Mouse (Mus musculus) lung, postnatal 14 days (tissue): Measurements from ENCODE around the gene Podn.
"Not testable (repeated sequence)": the region's sequence is repeated elsewhere in the genome, so short reads cannot be mapped to it uniquely, and the experiment has no call there.

Experiments used
- DNase-seq: peaks from one replicate; pipeline ENCODE4 v3.0.0; 2021

Podn gene

DNA sequence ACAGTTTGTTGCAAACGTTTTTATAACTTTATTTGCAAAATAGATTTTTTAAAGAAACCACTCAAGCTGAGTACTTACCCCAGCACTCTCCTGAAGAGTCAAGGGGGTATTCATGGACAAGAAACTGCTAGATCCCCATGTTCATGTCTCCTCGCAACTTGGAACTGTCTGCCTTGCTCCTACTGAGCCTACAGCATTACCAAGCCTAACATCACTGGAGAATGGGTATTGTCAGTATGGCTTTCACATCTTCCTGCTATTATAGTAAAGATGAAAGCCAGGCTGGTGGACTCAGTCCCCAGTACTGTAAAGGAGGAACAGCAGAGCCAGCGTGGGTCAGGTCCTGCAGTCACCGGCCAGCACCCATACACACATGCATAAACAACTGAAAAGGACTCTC is at the start of gene Podn:
Gene Podn (minus strand): TSS at position 101 of the 400 bp plus-strand sequence.
- no peak for DNase-seq

DNA sequence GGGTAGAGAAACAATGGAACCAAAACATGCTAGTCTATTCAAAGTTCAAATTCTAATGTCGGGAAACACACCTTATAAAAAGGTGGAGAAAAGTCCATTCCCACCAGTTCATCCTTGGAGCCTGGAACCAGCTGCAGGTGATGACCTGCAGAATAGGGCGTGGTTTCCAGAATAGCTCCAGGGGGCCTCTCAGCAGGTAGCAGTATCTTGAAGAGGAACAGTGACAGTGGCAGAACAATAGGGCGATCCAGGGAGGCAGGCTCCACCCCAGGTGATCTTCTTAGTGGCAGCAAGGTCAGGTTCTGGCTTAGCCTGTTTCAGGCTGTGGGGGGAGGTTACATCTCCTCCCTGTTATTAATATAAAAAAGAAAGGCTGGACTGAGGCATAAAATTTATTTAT is 49.3 kb upstream of the Podn start:
- not testable (repeated sequence) for DNase-seq

DNA sequence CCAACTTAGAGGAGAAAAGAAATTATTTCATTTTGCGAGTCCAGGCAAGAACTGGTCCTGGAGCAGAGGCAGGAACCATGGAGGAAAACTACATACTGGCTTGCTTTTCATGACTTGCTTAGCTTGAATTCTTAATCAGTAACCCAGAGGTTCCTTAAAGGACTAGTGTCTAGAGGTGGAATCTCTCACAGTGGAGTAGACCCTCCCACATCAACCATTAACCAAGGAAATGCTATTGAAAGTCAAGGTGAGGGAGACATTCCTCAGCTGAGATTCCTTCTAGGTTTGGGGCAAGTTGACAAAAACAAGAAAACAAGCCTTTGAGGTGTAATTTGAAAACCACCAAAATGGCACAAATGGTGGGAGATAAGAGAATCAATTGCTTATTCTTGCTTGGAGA is 48.6 kb upstream of the Podn start, which contains the start of gene Scp2:
Gene Scp2 (minus strand): TSS at position 119 of the 400 bp plus-strand sequence.
- no peak for DNase-seq

DNA sequence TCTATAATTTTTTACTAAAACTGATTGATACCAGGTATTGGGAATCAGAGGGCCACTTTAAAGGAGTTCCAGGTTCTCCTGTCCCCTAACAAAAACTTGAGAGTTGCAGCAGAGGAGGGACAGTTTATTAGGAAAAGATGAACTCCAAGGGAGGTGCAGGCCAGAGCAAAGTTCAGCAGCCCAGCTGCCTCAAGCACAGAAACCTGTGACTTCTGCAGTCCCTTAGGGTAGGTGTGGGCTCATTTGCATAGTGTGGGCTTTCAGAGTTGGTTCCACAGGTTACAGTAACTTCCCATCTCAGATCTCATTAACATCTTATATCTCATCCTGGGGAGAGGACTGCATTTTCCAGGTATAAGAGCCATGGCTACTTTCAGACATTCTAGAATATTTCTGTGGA is 47.5 kb upstream of the Podn start:
- no peak for DNase-seq

- not testable (repeated sequence) for DNase-seq
These were observed 46.9 kb upstream of the Podn start for GRCm38 (mm10) chr4:108143178-108143577.

DNA sequence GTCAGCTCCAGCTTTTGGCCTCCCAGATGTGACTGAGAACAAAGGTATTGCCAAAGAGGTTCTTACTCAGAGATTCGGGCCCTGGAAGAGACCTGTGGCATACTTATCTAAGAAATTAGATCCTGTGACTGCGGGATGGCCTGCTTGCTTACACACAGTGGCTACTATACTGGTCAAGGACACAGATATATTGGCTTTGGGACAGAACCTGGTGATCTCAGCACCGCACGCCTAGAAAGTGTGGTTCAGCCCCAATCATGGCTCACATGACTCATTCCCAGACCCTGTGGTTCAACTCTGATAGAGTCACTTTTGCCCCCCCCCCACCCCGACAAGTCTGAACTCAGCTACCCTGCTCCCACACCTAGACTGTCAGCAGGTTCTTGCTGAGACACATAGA is 40.7 kb upstream of the Podn start:
- DNase-seq = no peak

DNA sequence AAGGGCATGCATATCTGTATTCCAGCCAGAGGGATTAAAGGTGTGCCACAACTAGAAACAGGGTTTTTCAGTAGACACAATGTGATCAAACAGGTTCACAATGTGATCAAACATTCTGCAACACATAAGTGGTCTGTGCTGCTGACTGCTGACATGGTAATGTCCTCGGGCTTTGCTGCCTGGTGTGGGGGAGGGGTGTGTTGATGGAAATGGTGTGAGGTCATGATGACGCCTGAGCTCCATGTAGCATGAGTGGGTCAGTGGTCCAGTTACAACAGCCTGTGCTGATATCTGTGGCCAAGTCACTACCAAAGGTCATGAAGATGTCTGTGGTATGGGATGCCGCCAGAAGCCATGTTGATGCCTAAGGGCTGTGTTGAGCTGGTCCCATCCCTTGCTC is 34.2 kb upstream of the Podn start:
- DNase-seq = no peak

GRCm38 (mm10) chr4:108128339-108128738 is 32.1 kb upstream of the Podn start:
- no peak for DNase-seq

GRCm38 (mm10) chr4:108127516-108127915 is 31.3 kb upstream of the Podn start:
- DNase-seq = no peak

- no peak for DNase-seq
These were observed 30.0 kb upstream of the Podn start for GRCm38 (mm10) chr4:108126260-108126659.

DNA sequence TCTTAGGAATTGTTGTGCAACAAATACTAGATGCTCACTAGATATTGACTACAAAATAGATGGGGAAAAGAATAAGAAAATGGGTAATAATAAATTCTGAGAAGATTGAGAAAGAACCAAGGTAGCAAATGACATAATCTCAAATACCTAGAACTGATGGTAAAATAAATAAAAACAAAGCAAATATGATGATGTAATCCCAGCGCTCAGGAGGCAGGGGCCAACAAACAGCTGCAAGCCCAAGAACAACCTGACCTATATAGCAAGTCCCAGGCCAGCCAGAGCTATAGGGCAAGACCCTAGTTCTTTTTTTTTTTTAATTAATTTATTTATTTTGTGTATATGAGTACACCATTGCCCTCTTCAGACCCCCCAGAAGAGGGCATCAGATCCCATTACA is 27.9 kb upstream of the Podn start:
- DNase-seq = no peak

DNA sequence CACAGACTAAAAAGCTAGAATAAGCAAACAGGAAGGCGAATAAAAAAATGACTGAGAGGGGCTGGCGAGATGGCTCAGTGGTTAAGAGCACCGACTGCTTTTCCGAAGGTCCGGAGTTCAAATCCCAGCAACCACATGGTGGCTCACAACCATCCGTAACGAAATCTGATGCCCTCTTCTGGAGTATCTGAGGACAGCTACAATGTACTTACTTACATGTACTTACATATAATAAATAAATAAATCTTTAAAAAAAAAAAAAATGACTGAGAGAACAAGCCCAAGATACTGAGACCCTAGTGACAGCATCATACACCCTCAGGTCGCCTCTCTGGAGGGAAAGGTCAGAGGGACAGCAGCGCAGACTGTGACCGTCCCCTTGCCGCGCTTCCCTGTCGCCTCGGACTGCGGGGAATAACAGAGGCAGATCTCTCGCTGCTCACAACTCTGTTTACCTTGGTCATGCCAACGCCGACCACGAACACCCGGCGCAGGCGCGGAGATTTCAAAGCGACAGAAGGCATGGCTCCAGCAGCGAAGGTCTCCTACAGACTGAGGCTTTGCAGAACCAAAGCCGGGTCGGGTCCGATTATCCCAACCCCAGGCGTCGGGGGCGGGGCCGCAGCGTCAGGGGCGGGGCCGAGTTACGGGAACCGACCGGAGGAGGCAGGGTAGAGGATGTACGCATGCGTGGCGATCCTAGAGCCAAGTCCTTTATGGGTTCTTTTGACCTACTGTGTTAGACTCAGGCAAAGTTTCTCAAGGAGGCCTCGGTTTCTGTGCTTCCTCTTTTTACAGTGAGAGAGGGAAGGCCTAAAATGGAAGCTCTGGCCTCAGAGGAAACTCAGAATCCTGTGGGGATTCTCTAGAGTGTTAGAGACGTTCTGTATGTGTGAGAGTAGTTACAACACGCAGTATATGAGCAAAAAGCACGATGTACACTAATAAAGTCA is 22.0 kb upstream of the Podn start:
- DNase-seq = peak; percentile 97

GRCm38 (mm10) chr4:108117488-108117887 is 21.2 kb upstream of the Podn start:
- DNase-seq = no peak

DNA sequence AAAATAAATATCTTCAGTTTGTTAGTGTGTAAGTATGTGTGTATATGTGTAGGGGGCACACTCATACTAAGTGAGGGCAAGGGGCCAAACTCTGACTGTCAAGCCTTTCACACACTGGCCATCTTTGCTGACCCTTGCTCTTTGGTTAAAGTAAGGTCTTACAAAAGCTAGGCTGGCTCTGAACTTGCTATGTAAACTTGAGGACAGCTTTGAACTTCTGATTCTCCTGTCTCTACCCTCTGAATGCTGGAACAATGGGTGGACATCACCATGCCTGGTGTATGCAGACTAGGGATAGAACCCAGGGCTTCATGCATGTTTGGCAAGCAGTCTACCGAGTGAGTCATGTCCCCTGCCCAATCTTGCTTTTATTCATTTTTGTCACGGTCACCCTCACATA is 20.2 kb upstream of the Podn start:
- no peak for DNase-seq

DNA sequence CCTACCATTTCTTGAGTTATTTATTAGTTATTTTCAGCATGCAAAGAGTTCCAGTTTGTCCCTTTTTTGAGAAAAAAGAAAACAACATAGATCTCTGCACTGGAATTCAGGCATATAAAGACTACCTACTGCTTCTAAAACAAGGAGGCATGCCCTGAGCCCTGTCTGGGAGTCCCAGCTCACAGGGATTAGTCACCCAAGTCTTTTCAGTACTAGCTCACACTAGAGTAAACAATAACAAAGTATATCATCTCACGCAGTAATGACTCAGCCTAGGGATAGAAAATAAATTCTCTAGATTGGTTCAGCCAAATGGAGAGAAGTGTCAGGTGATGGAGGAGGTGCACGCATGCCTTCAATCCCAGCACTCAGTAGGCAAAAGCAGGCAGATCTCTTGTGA is 14.5 kb upstream of the Podn start:
- DNase-seq = no peak

GRCm38 (mm10) chr4:108109728-108110127 is 13.5 kb upstream of the Podn start:
- no peak for DNase-seq

DNA sequence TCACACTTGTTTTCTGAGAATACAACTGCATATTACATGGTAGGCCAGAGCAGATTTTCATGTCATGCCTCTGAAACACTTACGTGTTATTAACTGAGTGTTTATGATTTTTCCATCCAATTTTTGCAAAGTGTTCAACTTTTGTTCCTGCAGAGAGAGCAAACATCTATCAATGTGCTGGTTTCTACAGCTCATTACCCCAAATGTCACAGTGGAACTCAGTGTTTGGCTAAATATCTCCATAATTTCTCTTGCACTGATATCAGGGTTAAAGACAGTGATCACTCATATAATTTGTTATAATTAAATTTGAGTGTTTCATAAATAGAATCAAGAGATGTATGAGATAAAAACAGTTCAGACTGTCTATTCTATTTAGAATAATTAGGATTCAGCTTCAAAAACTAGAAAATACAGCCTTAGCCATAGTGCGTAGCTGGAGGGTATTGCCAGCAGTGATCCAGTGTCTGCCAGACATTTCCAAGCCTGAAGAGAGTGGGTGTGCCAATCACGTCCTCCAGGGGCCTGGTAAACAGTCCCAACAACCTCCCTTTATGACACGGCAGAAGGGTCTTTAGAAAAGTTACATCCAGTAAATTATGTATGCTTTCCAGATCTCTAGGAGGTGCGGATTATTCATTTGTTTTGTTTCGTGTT is 3.4 kb downstream of the Podn start:
- DNase-seq = peak; percentile 24

DNA sequence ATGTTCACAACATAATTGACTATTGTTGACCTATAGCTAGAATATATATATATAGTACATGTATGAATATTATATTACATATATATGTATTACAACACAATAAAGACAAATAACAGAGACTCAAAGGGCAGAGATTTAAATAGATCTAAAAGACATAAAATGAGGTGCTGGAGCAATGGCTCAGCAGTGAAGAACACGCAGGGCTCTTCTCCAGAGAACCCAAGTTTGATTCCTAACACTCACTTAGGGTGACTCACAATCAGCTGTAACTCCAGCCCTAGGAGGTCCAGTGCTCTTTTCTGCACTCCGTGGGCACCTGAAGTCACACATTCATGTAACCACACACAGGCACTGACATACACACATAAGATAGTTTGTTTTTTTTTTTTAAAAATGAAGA is 12.3 kb downstream of the Podn start:
- no peak for DNase-seq

GRCm38 (mm10) chr4:108083032-108083735 is 13.1 kb downstream of the Podn start:
- no peak for DNase-seq

DNA sequence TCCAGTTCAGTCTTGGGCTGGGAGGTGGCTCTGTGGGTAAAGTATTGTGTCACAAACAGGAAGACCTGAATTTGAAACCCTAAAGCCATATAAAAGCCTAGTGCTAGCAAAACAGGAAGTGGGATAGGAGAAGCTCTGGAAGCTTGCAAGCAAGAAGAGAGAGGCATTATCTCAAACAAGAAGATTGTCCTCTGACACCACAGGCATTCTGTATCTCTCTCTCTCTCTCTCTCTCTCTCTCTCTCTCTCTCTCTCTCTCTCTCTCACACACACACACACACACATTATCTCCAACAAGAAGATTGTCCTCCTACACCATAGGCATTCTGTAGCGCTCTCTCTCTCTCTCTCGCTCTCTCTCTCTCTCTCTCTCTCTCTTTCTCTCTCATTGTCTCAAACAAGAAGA is 13.8 kb downstream of the Podn start:
- DNase-seq = no peak

DNA sequence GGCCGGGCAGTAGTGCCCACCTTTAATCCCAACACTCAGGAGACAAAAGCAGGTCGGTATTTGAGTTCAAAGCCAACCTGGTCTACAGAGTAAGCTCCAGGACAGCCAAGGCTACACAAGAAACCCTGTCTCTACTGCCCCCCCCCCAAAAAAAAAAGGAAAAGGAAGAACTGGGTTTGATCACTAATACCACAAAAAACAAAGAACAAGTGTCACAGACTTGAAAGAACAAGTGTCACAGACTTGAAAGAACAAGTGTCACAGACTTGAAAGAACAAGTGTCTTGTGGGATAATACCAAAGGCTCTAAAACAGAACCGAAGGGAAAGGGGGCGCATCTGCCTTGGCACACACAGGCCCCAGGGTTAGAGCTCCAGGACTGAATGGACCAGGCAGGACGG is 15.4 kb downstream of the Podn start:
- no peak for DNase-seq

GRCm38 (mm10) chr4:108079762-108080161 is 16.5 kb downstream of the Podn start:
- no peak for DNase-seq

DNA sequence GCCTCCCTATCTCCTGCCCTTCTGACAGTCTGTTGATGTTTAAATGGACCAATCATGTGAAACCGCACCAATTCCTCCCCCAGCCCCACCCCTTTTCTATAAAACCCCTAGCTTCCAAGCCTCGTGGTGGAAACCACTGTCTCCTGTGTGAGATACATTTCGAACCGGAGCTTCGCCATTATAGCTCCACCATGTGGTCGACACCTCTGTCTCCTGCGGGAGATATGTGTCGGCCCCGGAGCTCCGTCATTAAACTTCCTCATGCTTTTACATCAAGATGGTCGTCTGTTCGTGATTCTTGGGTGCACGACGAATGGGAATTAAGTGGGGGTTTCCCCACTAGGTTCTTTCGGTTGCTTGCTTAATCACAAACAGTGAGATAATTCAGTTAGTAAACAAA is 17.1 kb downstream of the Podn start:
- DNase-seq = not testable (repeated sequence)
